Mouse (Mus musculus): ENCODE measurements around the gene Tbc1d30.

DNA sequence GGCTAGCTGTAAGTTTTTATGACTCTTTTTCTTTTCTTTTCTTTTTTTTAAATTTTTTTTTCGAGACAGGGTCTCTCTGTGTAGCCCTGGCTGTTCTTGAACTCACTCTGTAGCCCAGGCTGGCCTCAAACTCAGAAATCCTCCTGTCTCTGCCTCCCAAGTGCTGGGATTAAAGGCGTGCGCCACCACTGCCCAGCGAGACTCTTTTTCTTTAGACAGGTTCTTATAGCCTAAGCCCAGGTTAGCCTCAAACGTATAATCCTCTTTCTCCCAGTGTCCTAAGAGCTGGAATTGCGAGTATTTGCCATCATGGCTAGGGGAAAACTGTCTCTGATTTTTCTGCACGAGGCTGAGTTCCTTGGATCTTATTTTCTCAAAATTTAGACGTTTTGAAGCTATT, 12.1 kb upstream of the Tbc1d30 start:
- TF ChIP-seq EP300 (IDR thresholded peaks at IDR 0.05; ENCODE audit: low read depth): no peak
- TF ChIP-seq CTCF (IDR thresholded peaks at IDR 0.05; ENCODE audit: low read depth): no peak
